Mouse (Mus musculus): ENCODE measurements around the gene Mcpt9.
"Not testable (repeated sequence)": the region's sequence is repeated elsewhere in the genome, so short reads cannot be mapped to it uniquely, and the experiment has no call there.

The Mcpt9 gene

DNA sequence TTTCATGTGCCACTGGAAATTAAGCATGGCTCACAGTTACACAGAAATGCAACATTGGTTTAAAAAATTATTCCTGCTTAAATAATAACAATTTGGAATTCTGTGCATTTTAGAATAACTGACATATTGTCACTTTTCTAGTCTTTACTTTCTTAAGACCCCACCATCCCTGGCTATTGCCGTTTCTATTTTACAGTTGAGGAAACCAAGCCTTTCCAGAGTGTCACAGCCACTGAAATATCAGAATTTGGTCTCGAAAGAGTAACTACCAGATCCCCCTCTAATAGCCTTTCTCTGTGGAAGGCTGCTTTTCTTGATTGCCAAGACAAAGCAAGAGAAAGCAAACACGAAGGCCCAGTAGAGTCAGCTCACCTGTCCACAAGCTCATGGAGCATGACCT is at the start of gene Mcpt9:
TSS of gene Mcpt9 (minus strand) at position 101 of the 400 bp plus-strand sequence.
- DNase-seq (ENCODE audit: low spot score in 2 of 2) = not testable (repeated sequence)

DNA sequence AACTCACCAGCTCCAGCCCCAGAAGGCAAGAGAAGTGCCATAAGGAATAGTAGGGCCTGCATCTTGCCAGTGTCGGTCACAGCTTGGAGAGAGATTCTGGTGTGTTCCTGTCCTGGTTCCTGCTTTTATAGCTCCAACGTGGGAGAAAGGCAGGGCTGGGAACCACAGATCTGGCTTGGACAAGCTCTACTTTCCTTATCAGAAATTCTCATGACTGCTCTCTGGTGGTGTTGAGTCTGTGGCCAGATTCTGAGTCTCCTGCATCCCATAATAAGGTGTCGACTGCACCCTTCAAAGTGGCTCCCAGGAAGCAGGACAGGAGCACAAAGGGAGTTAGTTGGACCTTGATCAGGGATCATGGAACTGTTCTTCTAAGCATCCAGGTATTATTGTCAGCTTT is 31.9 kb upstream of the Mcpt9 start, which contains the start of gene Mcpt4:
TSS of gene Mcpt4 (minus strand) at position 101 of the 400 bp plus-strand sequence.
- not testable (repeated sequence) for DNase-seq (ENCODE audit: low spot score in 2 of 2)

DNA sequence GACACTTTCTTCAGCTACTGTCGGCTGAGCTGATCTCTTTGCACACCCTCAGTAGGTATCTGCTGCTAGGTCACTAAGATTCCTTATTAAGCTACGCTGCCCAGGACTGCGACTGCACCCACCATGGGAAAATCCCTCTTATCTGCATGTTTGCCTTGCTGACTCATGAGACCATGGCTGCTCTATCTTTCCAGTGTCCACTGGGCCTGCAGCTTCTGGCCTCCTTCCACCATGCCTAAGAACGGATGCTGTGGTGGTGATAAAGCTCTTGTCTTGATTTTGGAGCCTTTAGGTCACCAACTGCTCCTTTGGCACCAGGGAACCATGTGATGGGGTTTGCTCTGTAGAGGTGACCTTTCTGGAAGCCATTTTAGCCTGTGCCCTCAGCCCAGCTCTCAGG is 27.4 kb upstream of the Mcpt9 start:
- no peak for DNase-seq (ENCODE audit: low spot score in 2 of 2)

DNA sequence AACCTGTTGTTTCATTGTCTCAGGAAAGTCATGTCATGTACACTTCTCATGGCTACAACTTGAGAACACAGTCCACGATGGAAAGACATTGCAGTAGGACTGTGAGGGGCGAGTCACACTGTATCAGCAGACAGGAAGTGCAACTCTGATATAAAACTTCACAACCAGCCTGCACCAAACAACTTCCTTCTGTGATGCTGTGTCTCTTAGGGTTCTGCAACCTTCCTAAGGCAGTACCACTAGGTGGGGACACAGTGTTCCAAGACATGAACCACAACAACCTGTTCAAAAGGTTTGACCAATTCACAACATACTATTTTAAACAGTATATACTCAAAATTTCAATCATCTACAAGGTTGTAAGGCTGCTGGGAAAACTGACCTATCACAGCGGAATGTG is 25.1 kb upstream of the Mcpt9 start:
- DNase-seq (ENCODE audit: low spot score in 2 of 2) = no peak

DNA sequence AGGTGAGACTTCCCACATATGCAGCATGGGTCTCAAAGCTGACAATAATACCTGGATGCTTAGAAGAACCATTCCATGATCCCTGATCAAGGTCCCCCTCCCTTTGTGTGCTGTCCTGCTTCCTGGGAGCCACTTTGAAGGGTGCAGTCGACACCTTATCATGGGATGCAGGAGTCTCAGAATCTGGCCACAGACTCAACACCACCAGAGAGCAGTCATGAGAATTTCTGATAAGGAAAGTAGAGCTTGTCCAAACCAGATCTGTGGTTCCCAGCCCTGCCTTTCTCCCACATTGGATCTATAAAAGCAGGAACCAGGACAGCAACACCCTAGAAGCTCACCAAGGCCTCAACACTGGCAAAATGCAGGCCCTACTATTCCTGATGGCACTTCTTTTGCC is 11.5 kb upstream of the Mcpt9 start, which contains the start of gene Mcpt2:
TSS of gene Mcpt2 (plus strand) at position 250 of the 400 bp plus-strand sequence.
- DNase-seq (ENCODE audit: low spot score in 2 of 2) = not testable (repeated sequence)

DNA sequence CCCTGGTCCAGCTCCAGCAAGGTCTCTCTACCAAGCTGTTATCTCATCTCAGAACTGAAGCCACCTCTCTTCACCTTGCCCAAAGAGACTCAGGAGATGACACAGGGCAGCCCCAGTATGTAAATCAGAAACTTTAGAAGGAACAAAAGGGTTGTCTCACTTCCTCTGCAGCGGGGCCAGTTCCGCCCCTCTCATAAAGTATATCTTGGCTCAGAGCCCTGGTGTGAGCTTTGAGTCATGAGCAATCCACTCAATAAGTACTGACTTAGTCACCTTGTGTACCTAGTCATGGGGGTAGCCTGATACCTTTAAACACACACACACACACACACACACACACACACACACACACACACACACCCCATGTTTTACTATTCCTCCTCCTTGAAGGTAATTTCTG is 4.1 kb upstream of the Mcpt9 start:
- DNase-seq (ENCODE audit: low spot score in 2 of 2) = peak; percentile 42 to 44

DNA sequence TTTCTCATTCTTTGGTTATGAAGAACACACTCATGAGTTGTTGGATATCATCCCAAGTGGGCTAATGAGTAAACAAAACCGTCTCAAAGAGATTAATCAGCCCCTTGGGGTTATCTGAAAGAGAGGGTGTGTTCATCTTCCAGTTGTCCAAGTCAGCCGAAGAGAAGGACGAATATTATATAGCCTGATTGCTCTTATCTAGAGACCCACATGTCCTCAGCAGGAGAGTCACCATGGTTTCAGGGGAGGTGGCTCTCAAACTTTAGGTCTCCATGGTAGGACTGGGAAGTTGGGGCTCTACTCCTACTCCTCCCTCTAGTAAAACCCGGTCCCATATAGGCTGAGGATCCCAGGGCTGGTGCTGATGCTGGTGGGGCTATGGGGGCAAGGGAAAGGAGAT is 9.0 kb downstream of the Mcpt9 start:
- not testable (repeated sequence) for DNase-seq (ENCODE audit: low spot score in 2 of 2)

DNA sequence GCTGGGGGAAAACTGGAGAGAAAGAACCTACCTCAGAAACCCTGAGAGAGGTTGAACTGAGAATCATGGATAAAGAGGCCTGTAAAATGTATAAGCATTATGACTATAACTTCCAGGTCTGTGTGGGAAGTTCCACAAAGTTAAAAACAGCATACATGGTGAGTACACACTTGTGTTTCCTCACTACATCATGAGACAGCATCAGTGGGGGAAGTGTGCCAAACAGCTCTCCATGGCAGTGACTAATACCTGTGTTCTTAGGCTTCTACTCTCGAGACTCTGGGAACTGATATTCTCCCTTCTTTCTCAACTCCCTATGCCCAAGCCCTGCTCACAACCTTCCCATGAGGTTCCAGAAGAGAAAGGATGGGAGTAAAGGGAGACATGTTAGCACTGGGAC is 10.8 kb downstream of the Mcpt9 start:
- no peak for DNase-seq (ENCODE audit: low spot score in 2 of 2)

DNA sequence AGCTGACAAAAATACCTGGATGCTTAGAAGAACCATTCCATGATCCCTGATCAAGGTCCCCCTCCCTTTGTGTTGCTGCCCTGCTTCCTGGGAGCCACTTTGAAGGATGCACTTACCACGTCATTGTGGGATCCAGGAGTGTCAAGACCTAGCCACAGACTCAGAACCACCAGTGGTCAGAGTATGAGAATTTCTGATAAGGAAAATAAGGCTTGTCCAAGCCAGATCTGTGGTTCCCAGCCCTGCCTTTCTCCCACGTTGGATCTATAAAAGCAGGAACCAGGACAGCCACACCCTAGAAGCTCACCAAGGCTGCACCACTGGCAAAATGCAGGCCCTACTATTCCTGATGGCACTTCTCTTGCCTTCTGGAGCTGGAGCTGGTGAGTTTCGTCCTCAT is 12.6 kb downstream of the Mcpt9 start, which contains the start of gene Mcpt1:
TSS of gene Mcpt1 (plus strand) at position 301 of the 400 bp plus-strand sequence.
- not testable (repeated sequence) for DNase-seq (ENCODE audit: low spot score in 2 of 2)

DNA sequence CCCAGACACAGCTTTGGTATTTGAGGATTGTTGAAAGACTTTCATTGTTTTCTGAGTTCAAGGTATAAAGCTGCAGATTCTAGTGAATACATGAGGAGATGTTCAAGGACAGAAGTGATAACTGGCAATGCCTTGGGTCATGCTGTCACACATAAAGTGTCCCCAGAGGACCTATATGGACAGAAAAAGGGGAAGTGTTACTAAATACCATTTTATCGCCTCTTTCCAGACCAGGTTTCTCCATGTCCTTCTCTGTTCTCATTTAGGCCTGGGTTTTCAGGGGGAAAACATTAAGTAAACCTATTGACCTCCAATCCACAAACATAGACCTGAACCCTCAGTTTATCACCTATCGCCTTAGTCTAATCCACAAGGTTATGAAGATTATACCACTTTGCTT is 16.4 kb downstream of the Mcpt9 start:
- DNase-seq (ENCODE audit: low spot score in 2 of 2) = no peak

DNA sequence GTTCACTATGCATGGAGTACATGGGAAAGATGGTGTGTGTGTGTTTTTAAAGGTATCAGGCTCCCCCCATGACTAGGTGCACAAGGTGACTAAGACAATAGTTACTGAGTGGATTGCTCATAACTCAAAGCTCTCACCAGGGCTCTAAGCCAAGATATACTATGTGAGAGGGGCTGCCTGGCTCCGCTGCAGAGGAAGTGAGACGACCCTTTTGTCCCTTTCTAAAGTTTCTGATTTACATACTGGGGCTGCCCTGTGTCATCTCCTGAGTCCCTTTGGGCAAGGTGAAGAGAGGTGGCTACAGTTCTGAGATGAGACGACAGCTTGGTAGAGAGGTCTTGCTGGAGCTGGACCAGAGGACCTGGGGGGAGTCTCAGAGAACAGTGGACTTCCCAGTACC is 17.1 kb downstream of the Mcpt9 start:
- no peak for DNase-seq (ENCODE audit: low spot score in 2 of 2)

DNA sequence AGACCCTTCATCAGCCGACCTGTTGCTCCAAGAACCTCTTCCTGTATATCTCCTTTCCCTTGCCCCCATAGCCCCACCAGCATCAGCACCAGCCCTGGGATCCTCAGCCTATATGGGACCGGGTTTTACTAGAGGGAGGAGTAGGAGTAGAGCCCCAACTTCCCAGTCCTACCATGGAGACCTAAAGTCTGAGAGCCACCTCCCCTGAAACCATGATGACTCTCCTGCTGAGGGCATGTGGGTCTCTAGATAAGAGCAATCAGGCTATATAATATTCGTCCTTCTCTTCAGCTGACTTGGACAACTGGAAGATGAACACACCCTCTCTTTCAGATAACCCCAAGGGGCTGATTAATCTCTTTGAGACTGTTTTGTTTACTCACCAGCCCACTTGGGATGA is 42.8 kb downstream of the Mcpt9 start:
- not testable (repeated sequence) for DNase-seq (ENCODE audit: low spot score in 2 of 2)
